Mouse (Mus musculus) liver, adult 2 months (tissue): Measurements from ENCODE around the gene Dnmt3a.

Experiments used
- CTCF ChIP-seq: fragments of 200-500 bp; IDR thresholded peaks from 2 replicates; pipeline ENCODE4 v1.5.1; 2011; ENCODE audit warnings: low read depth, low read length, control low read depth
- POLR2A ChIP-seq: fragments of 200-500 bp; IDR thresholded peaks from 2 replicates; pipeline ENCODE4 v1.6.1; 2011; ENCODE audit warnings: low read length, control low read depth; ENCODE audit not compliant: insufficient read depth; ENCODE audit errors: extremely low read depth

GRCm38 (mm10) chr12:3770546-3770945 lies 35.3 kb upstream of the Dnmt3a start:
- TF ChIP-seq CTCF (no peak), POLR2A (no peak)
